Mouse (Mus musculus) lung, adult 2 months (tissue): ENCODE measurements around the gene Hist1h4n.
"Not testable (repeated sequence)": the region's sequence is repeated elsewhere in the genome, so short reads cannot be mapped to it uniquely, and the experiment has no call there.

Source experiments
- CTCF ChIP-seq: fragments of 200-500 bp; IDR thresholded peaks from 2 replicates; pipeline ENCODE4 v1.5.1; 2011; ENCODE audit warnings: mild to moderate bottlenecking, low read length, control low read depth; ENCODE audit not compliant: insufficient read depth
- POLR2A ChIP-seq: fragments of 200-500 bp; IDR thresholded peaks from 2 replicates; pipeline ENCODE4 v1.6.1; 2011; ENCODE audit warnings: low read depth, mild to moderate bottlenecking, control low read depth, low read length, borderline replicate concordance; ENCODE audit errors: extremely low read depth

- not testable (repeated sequence) for TF ChIP-seq CTCF, POLR2A
Measured at GRCm38 (mm10) chr13:21811074-21811473, 20.9 kb downstream of the Hist1h4n start.
